Mouse (Mus musculus): ENCODE results near the gene Col6a4.

Col6a4 gene

DNA sequence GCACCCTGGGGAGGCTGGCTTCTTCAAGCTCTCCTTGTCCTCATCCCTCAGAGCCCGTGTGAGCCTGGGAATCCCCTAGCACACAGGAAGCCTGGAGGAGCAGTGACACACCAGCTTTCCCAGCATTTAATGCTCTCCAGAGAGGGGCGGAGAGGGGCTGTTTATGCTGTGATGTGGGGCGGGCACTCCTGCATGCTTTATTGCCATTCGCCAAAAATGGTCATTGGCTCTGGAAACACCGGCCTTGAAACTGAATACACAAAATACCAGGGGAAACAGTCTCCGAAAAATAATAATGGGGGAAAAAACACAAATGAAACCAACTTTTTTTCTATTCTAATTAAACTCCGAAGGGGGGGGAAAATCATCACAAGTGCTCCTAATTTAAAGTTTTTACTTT lies at the start of gene Col6a4:
Gene Col6a4, minus strand, starts transcription at position 101 of the 400 bp plus-strand sequence.
- peak; percentile 14 for DNase-seq

- no peak for DNase-seq
These were observed 49.0 kb upstream of the Col6a4 start for GRCm38 (mm10) chr9:106145582-106145981.

- DNase-seq, result no peak
These were observed 47.6 kb upstream of the Col6a4 start for GRCm38 (mm10) chr9:106144176-106144575.

- DNase-seq, result no peak
These were observed 45.4 kb upstream of the Col6a4 start for GRCm38 (mm10) chr9:106141955-106142354.

- no peak for DNase-seq
These were observed 43.2 kb upstream of the Col6a4 start for GRCm38 (mm10) chr9:106139763-106140162.

- no peak for DNase-seq
These were observed 41.2 kb upstream of the Col6a4 start for GRCm38 (mm10) chr9:106137671-106138216.

DNA sequence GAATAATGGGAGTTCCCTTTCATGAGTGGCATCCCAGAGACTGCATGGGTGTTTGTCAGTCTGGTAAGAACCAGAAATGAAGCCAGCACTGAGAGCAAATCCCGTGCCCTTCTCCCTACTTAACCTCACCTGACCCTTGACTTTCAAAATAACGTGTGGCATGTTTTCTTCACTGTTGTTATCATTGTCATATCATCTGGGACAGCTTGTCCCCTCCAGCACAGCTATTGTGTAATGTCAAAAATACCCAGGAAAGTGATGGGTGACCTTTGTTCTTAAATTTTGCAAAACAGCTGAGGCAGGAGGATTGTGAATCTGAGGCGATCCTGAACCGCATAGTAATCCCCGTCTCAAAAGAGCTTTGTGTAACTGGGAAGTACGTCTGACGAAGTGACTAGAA lies 33.7 kb upstream of the Col6a4 start:
- DNase-seq, result no peak

DNA sequence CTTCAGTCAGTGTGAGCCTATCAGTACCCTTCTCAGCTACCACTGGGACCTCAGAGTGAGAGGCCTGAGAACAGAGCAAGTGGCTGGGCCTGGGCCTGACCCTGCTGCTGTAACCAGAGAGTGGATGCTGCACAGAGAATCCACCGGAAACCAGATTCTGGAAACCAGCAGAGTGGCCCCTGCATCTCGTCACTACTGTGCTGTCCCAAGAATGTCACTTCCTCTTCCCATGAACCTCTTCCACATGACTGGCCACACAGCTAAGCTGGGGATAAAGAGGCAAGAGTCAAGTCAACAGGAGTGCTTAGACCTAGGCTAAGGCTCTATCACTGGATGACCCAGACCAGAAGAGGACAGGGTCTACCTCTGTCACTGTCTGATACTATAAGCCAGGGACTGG lies 32.5 kb upstream of the Col6a4 start:
- no peak for DNase-seq

GRCm38 (mm10) chr9:106126786-106127251 lies 30.2 kb upstream of the Col6a4 start:
- DNase-seq, result no peak

DNA sequence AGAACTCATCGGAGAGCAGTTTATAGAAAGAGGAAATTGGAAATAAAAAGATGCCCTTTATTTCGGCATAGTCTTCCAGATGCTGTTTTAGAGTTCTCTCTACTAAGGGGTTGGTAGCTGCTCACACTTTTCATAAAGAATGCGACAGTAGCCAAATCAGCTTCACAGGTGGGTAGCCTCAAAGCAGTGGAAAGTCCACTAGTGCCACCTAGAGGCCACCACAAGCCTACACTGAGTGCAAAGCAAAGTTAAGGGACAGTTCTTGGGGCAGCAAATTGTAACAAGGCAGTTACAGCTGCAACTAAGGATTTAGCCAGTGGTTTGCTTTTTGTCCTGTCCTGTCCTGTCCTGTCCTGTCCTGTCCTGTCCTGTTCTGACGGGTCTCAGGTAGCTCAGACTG lies 27.0 kb upstream of the Col6a4 start:
- peak; percentile 49 for DNase-seq

- DNase-seq, result no peak
These were observed 22.5 kb upstream of the Col6a4 start for GRCm38 (mm10) chr9:106119075-106119474.

GRCm38 (mm10) chr9:106115801-106116424 lies 19.3 kb upstream of the Col6a4 start:
- no peak for DNase-seq

- DNase-seq, result peak; percentile 75
These were observed 16.3 kb upstream of the Col6a4 start for GRCm38 (mm10) chr9:106112770-106113423.

DNA sequence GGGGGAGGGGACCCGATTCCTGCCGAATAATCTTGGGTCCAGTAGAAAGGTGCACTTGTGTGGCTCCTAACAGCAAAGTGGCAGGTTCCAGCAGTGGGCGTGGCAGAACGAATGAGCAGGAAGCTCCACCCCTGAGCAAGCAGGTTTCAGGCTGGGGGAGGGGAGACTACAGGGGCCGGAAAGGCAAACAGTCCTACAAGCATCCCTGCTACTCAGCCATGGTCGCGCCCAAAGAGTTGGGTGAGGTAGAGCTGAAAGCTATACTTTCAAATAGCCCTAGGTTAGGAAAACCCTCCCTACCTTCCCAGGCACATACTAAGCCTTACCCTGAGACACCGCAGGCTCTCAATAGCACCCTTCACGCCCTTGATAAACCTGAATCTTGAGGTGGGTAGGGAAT lies 9.7 kb upstream of the Col6a4 start:
- DNase-seq, result no peak

- DNase-seq, result peak; percentile 49
These were observed 7.8 kb upstream of the Col6a4 start for GRCm38 (mm10) chr9:106104401-106104800.

DNA sequence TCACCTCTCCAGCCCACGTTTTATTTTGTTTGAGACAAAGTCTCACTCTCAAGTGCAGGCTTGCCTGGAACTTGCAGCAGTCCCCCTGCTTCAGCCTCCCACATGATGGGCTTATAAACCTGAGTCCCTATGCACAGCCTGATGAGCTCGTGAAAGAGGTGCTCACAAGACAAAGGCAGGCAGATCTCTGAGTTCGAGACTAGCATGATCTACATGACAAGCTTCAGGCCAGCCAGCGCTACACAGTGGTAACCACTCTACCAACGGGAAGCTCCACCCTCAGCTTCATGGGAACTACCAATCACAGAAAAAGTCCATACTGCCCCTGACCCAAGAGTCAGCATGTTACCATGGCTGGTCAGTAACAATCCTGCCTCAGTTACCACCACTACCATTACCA lies 4.6 kb upstream of the Col6a4 start:
- DNase-seq, result no peak

DNA sequence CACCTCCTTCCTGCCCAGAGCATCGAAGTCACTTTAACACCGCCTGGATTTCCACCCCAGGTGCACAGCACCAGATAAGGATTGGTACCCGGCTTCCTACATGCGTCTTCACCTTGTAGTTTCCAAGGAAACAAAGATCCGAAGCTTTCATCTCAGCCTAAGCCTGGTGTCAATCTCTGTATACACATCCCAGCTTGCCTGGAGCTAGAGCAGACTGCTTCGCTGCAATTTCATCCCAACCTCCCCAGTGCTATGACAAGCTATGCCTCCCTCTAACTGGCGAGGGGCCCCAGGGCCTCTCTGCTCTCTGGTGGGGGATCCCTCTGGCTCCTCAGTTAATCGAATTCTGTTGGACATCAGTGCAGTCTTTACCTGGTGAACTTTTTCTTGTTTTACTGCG lies 3.7 kb upstream of the Col6a4 start:
- no peak for DNase-seq

- no peak for DNase-seq
These were observed 2.9 kb upstream of the Col6a4 start for GRCm38 (mm10) chr9:106099379-106100021.

DNA sequence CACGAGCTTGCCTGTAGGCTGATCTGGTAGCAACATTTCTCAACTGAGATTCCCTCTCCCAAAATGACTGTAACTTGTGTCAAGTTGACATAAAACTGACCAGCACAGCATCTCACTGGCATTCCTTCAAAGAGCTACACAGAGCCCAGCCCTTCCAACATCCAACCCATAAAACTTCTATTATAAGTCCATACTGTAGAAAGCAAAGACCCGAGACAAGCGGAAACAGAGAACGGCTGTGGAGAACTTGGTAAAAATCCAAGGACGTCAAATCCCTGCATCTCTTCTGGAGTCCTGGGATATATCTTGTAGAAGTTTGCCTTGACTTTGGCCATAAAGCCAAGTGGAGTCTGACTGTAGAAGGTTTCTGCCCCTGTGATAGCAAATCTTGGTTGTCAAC lies 15.1 kb downstream of the Col6a4 start:
- DNase-seq, result peak; percentile 57

- DNase-seq, result peak; percentile 31
These were observed 16.1 kb downstream of the Col6a4 start for GRCm38 (mm10) chr9:106080261-106081033.

DNA sequence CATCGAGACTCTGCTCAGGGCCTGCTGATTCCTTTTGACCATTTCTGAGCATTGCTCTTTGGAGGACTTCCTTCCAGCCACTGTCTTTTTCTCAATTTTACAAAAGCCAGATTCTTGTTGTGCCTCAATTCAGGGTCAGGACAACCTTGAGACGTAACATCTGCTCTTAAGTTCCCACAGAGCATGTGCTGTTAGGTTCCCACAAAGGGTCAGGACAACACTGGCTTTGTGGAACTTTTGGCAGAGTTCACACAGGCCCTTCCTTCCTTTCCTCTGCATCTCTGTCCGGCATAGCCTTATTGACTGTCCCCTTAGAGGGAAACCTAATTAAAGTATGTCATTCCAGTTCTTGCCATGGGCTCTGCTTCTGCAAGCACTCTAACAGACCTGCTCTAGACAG lies 18.6 kb downstream of the Col6a4 start:
- peak; percentile 55 for DNase-seq

DNA sequence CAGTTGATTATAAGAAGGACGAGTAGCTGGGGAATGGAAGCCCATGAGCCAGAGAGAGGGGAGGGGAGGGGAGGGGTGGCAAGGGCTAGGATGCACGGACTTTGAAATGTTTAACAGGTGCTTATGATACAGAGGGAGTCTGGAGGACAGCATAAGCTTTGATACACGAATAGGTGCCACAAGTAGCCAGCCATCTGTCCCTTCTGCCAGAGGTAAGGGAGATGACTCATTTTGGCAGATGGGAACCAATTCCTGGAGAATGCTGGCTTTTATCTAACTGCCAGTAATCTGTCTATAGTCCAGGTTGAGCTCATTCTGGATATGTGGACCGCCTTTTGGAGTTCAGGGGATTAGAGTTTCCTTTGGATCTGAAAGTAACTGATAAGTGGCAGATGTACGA lies 20.3 kb downstream of the Col6a4 start:
- no peak for DNase-seq

DNA sequence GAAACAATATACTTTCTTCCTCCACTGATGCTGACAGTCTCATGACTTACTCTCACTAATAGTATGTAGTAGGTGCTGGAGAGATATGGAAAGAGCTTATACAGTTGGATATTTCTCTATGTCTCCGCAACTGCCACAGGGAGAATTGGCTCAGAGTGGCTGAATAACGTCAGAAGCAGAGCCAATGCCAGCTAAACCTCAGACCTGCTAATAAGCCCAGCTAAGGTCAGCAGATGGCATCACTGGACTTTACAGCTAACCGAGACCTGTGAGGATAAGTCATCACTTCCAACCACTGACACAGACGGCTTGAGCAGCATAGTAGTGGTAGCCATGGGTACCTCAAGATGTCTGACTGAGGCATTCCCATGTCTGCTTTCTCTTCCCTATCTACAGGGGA lies 22.6 kb downstream of the Col6a4 start:
- DNase-seq, result no peak

Data from kidney, postnatal 14 days (tissue).